Mouse (Mus musculus): ENCODE measurements around the gene Jhy.
A peak's percentile ranks its signal among the peaks of the same experiment; 100 is the strongest.

Jhy gene

DNA sequence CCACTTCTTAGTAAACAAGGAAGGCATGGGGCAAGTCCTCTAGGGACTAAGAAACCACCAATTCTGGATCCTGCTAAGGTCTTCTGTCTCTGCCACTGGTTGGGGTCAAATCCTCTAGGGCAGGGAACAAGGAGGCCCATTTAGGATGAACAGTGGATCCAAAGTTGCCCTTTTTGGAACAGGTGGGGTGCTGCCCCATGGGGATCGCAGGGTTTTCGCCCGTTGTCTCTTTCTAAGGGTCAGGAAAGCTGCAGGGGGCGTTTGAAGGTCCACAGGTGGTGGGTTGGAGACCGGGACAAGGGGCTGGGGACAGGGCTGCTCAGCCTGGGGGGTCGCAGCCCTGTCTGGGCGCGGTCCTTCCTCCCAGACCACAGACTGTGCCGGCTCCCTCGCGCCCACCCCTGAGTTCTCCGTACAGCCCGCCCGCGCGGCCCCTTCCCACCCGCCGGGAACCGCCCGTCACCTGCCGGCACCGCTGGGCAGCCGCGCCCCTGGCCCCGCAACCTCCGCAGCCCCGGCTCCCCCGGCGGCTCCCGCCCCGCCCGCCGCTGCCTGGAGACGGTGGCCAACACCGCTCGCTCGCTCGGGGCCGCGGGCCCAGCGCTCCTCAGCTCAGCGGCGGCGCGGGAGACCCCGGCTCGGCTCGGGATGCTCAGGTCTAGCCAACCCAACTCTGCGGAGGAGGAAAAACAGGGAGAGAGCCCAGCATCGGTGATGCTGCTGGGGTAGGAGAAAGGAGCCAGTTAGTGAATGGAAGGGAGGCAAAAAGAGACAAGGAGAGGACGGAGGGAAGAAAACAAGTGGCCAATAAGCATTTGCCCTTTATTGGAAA lies at the start of gene Jhy:
Gene Jhy (minus strand): TSS at position 533 of the 832 bp plus-strand sequence.
- DNase-seq (ENCODE audit: low spot score in 2 of 2) = no peak

DNA sequence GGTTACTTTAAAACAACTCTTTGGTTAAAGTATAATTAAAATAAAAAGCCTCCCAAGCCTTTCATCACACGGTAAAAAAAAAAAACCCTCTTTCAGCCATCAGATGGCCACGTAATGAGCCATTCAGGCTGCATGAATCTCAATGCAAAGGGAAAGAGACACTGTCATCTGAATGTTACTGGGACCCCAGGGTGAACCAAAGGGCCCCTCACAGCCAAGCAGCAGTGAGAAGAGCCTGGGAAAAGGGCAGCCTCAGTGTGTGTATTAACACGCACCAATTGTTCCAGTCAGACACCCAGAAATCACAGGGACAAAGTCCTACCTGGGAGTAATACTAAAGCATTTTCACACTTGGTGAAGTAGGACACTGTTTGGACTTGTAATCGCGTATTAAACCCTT lies 48.5 kb upstream of the Jhy start:
- no peak for DNase-seq (ENCODE audit: low spot score in 2 of 2)

DNA sequence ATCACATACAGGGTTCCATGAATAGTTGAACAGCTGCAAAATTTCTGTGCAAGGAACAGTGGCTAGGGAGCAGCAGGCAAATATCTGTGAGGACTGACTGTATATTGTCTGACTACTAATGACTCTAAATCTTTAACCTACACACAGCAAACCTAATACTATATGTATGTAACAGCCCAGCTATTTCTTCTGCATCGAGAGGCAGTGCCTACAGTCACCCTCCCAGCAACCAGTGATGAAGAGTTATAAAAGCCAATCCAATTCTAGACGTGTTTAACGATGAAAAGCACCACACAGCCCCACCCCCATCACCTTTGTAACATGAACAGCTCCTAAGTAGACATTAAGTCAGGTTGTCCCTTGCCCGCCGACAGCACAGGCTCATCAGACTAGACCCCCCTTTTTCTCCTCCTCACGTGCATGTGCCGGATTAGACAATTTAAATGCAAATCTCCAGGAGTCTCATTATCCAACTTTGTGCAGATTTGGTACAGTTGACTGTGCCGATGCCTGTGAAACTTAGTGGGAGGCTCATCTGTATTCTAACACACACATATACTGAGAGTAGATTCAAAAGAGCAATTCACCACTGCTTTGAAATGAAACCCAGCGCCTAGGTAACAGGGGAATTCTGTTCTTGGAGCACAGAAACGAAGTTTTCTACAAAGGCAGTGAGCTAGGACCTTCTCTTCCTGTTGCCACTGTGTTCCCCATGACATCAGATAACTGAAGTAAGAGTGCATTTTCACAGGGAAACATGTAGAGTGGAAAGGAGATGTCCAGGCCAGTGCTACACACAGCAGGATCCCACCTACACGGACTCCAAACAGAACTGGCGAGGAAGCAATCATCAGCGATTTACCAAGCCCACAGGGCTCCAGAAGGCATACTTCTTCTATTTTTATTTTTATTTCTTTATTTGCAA lies 47.9 kb upstream of the Jhy start:
- no peak for DNase-seq (ENCODE audit: low spot score in 2 of 2)

DNA sequence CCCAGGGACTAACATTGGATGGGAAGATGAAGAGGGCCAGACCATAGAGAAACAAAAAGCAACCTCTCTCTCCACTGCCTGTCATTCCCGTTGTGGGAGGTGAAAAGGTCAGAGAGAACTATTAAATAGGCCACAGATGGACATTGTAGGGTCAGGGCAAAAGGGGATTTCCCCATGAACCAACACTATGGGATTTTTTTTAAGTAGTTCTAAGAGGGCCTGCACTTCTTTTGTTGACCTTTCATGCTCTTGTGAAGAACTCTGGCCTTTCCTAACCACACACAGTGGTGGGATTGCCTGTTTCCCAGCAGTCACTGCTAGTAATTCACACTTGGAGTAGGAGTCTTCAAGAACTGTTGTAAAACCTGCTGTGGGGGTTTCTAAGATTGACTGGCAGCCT lies 43.9 kb upstream of the Jhy start:
- DNase-seq (ENCODE audit: low spot score in 2 of 2) = no peak

DNA sequence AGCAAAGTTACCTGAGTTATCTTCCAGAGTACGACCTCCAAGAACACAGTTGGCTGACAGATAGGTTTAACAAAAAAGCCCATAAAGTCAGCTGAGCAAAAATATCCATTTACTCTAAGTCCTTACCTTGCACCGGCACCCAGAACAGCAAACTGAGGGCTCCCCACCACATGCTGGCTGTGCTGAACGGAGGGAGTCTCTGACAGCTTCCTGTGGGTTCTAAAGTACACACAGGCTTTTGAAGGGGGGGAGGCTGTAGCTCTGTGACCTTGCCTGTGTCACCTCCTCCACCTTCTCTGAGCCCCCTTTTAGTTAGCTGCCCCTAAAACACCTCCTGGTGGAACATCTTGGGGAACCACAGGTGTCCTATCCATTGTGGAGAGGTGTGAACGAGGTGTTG lies 40.5 kb upstream of the Jhy start, which contains the start of gene Crtam:
Gene Crtam (minus strand): TSS at position 214 of the 400 bp plus-strand sequence.
- no peak for DNase-seq (ENCODE audit: low spot score in 2 of 2)

DNA sequence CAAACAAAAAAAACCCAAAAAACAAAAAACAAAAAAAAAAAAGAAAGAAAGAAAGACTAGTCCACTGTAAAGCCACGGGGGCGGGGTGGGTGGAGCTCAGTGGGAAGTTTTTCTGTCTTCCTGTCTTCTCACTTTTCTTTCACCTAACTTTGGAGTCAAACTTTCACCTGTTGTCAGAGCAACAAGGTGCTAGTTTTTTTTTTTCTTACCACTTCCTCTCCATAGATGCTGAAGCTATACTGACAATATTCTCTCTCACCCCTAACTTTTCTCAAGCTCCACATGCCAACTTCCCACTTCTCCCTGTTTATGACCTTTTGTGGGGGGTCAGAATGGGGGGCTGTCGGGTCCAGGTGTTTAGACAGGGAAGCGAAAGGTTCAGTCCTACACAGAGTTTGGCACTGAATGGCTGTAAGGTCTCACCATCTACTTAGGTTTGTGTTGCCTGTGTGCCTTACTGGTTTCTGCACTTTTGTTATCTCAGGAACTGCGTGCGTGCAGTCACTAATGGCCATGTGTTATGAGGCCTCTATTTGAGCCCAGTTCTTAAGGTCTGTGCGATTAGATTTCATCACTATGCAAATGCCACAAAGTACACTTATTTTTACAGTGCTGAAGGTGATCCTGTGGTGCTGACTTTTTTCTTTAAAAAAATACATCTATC lies 33.3 kb upstream of the Jhy start:
- DNase-seq (ENCODE audit: low spot score in 2 of 2) = no peak

DNA sequence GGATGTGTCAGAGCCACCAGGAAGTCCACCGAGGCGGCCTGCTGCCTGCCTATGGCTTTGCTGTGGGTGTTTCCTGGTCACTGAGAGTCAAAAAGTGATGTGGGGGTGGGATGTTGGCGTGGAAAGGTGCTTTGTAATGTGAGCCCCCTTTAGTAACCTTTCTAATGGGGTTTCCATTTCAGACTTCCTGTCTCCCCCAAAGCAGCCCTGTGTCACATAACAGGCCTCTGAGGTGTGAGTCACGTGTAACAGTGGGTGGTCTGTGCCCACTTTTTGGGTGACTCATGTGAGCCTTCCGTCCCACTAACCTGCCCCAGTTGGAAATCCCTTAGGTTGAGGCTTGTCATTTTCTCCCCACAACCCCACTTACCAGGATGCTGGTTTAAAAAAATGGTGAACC lies 30.2 kb upstream of the Jhy start:
- DNase-seq (ENCODE audit: low spot score in 2 of 2) = no peak

DNA sequence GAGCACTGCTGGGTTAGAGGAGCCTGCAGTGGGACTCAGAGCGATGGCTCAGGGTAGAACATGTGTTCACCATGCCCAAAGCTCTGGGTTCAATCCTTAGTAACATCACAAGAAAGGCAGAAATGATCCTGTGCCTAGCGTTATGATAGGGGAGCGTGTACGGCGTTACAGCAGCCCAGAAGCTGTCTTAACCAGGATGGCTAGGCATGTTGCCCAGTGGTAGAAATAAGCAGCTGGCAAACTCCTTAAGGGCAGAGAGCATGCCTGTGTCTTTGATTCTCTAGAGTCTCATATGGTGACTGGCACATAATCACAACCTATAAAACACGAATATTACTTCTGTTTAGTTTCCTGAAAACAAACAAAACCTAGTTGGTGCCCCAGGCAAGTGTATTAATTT lies 27.6 kb upstream of the Jhy start:
- no peak for DNase-seq (ENCODE audit: low spot score in 2 of 2)

DNA sequence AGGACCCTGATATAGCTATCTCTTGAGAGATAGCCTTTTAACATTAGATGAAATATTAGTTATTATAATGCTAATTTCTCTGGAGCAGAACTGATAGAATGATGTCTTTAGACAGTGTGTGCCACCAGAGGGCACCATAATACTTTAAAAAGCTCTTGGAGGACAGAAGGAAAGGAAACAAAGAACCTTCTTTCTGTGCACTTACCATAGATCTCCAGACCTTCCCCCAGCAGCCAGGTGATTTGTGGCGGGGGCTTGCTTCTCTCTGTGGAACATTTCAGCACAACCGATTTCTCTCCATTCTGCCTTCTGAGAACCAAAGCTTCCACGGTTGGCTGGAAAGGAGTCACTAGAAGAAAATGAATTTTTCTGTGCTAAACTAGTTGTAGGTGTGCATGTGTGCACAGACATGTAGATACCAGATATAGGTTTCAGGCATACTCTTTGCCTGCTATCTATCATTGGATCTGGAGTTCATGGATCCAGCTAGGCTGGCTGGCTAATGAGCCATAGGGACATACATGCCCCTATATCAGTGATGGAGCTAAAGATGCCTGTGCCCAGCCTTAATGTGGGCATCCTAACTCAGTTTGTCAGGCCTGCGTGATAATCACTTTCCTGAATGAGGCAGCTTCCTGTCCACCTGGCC lies 26.1 kb upstream of the Jhy start:
- peak; percentile 21 to 56 for DNase-seq (ENCODE audit: low spot score in 2 of 2)

DNA sequence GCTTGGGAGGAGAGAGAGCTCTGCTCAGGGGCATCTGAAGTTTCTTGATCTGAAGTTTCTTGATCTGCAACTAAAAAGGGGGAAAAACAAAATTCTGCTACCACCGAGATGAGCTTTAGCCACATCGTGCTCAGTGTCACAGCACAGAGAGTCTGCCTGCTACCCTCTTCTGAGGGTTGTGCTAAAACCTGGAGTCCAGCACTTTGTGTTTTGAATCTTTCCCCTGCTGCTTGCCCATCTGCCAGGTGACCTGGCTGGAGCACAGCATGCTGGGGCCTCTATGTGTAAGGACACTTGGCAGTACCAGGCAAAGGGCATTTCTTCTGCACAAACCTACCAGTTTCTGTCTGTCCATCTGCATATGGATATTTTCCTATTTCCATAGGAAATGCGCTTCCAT lies 20.4 kb upstream of the Jhy start:
- DNase-seq (ENCODE audit: low spot score in 2 of 2) = no peak

DNA sequence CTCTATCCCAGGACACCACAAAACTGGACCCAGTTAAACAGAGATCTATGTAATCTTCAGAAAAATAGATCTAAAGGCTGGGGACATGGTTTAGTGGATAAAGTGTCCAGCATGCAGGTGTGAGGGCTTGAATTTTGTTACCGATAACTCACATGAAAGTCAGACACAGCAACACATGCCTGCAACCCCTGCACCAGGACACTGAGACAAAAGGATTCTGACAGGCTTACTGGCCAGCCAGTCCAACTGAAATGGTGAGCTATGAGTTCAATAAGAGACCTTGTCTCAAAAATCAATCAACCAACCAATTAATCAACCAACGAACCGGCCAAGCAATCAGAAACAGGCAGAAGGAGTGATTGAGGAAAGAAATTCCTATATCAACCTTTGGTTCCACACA lies 19.8 kb upstream of the Jhy start:
- DNase-seq (ENCODE audit: low spot score in 2 of 2) = no peak

DNA sequence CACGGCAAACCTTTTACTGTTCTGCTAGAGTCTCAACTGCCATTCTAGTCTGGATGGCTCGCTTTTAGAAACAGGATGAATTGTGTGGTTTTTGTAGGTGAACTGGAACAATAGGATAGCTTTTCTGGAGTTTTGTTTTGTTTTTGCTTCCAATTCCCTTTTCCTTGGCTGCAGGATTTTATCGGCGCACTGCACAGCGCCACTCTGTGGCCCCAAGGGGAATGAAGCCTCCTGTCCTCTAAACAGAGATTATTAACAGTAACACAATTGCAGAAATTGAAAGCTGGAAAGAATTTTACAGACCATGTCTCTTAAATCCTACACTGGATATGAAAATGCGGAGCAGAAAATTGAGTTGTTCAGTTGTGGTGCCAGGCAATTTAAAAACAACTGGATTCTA lies 18.6 kb upstream of the Jhy start:
- no peak for DNase-seq (ENCODE audit: low spot score in 2 of 2)

DNA sequence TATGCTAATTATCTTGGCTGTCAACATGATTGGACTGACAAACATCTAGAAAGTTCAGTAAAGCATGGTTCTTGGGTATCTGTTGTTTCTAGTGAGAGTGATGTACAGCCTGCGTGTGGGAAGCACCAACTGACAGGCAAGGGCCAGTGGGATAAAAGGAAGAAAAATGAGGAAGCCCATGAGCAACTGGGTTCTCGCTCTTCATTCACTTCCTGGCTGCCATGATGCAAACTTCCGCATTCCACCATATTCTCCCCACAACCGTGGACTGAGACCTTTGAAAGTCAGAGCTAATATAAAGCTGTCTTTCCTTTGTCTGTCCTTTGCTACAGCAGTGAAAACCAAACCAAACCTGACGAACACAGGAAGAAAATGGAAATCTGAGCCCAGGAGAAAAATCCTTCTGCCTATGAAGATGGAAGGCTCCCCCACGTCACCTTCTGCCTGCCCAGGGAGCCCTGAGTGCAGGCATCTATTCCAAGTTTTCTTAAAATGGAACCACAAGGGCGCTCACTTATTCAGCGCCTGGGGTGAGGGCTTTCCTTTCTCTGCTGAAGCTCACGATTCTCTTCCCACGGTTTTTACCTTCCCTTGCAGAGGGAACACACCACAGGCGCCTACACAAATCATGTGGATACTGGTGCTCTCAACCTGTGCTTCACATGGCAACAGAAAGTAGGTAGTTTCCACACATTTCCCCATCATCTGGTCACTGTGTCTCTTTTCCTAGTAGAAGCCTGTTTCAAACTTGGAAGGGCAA lies 10.3 kb upstream of the Jhy start:
- no peak for DNase-seq (ENCODE audit: low spot score in 2 of 2)

DNA sequence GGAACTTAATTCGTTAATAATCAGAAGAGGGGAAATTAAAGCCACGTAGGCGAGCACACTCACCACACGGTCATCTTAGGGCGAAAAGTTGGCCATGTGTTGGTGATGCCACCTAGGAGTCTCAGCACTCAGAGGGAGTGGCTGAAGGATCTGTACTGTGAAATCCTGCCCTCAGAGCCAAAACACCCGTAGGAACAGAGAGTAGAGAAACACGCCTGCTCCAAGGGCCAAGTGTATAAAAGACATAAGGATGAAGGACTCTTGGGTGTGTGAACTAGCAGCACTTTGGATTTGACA lies 448 bp upstream of the Jhy start:
- no peak for DNase-seq (ENCODE audit: low spot score in 2 of 2)

DNA sequence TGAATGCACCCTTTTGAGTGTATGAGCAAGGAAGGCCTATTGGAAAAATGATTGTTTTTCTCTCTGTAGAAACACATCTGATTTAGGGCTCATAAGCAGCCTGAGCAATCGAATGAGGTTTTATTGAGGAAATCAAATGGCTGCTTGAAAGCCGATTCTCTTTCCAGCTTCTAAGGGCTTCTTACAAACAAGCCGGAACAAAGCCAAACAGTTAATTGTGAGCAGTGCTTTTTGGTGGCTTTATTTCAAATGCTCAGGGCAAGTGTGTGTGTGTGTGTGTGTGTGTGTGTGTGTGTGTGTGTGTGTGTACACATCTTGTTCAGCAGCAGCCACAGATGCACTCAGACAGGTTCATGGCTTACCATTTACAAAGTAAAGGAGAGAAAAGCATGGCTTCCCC lies 2.5 kb downstream of the Jhy start:
- DNase-seq (ENCODE audit: low spot score in 2 of 2) = no peak

DNA sequence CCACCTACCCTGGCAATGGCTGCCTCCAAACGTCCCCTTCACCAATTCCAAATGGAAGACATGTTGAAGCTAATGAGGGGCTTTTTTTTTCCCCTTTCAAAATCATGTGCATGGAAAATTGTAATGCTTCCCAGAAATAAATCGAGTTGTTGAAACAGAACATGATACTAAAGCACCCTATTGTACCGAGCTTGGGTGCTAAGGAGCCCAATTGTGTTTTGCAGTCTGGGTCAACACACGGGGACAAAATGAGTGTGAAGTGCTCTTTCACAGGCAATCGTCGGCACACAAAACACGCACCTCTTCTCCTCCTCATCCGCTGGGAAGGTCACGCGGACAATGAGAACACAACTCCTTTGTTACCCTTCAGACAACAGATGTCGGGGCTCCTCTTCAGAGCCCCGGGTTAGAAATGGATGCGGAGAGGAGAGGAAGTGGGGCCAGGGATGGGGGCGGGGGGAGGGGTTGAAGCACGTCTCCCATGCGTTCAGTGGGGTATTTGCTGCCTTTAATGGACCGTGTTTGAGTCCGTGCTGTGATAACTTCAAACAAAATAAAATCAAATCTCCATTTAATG lies 14.8 kb downstream of the Jhy start:
- no peak for DNase-seq (ENCODE audit: low spot score in 2 of 2)

DNA sequence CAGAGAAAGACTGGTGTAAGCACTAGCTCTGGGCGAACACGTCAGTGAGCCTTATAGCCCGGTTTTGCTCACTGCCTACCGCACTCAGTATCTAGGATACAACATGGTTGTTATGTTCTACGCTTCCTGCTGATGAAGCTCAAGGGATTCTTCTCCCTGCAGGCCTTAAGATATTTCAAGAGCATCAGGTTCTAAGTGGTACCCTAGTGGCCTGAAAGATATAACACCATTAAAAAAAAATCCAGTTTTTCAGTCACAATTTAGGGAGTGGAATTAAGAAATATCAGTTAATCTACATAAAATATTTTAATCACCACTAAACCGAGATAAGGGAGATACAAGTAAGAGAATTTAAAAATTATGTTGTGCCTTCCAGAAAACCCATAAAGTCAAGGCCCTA lies 15.4 kb downstream of the Jhy start:
- DNase-seq (ENCODE audit: low spot score in 2 of 2) = no peak

DNA sequence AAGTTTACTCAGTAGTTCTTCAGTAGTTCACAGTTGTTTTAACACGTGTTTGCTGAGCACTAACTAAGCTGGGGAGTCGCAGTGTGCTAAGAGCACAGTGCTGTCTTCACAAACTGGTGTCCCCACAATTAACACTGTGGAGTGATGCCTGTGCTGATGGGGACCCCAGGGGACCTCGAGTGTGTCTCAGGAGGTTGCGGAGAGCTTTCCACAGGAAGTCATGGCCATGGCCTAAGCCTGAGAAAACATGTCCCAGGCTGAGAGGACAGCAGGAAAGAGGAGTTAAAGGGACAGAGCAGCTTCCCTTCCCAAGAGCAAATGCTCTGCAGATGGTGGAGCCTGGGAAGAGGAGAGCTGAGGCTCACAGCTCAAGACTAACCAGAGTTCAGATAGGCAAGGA lies 16.8 kb downstream of the Jhy start:
- no peak for DNase-seq (ENCODE audit: low spot score in 2 of 2)

DNA sequence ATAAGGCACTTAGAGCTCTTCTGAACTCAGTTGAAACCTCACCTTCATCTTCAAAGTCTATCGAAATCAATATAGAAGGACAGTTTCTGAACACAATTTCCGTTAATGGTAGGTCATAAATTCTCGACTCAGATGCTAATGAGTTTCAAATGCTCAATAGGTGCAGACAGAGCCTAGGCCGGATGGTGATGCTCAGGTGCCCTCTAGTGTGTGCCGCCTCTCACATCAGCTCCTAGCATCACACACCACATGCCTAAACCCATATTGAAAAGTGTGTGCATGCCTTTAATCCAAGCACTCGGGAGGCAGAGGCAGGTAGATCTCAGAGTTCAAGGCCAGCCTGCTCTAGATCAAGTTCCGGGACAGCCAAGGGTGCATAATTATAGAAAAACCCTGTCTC lies 26.5 kb downstream of the Jhy start:
- DNase-seq (ENCODE audit: low spot score in 2 of 2) = no peak

DNA sequence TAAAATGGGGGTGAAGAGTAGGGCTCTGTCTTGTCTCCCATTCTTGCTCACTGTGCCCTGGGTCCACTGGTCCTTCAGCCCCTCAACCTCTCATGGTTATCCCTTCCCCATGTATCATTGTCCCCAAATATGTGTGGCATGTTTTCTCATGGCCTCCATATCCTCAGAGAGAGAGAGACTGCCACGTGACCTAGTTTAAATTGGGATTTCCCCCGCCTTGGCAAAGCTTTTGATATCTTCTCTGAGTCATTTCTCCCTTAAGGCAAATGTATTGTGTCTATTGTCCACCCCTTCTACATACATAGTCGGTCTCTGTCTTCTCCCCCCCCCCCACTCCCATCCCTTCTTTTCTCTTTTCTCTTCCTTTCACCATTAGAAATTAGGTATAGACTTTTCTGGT lies 30.6 kb downstream of the Jhy start:
- DNase-seq (ENCODE audit: low spot score in 2 of 2) = no peak
